Mouse (Mus musculus) ES-E14 (cell line): Measurements from ENCODE around the gene Retn. TPM values are rescaled to one million over a fixed set of nuclear protein-coding genes. Genes with fewer than 3 reads are reported as not detected.

Experiments used
- DNase-seq: peaks from one replicate; pipeline ENCODE4 v3.0.0-alpha.2; 2013; ENCODE audit warnings: low read depth, low spot score
- H3K27ac ChIP-seq: 2 replicates; pipeline ENCODE4 v1.5.1; 2012; ENCODE audit warnings: low read depth, mild to moderate bottlenecking, low read length, moderate library complexity, mixed read lengths; ENCODE audit not compliant: poor library complexity, insufficient read depth, severe bottlenecking
- H3K36me3 ChIP-seq: 2 replicates; pipeline ENCODE4 v1.6.1; 2012; ENCODE audit warnings: mild to moderate bottlenecking, low read length, moderate library complexity, mixed read lengths; ENCODE audit not compliant: control insufficient read depth, poor library complexity, insufficient read depth, severe bottlenecking
- H3K4me1 ChIP-seq, 2 experiments: fragments of 150-350 bp in 1 of 2; sonication (generic) in 1 of 2; 2 replicates each; pipeline ENCODE4 v1.6.1; 2012; ENCODE audit warnings: low read length in 2 of 2, mild to moderate bottlenecking in 1 of 2, mixed read lengths in 1 of 2; ENCODE audit not compliant: control insufficient read depth in 2 of 2, insufficient read depth in 2 of 2, poor library complexity in 1 of 2
- H3K4me3 ChIP-seq, 2 experiments: fragments of 150-350 bp in 1 of 2; sonication (generic) in 1 of 2; 2 replicates each; pipeline ENCODE4 v1.5.1; 2012; ENCODE audit warnings: low read length in 2 of 2, low read depth in 1 of 2, mild to moderate bottlenecking in 1 of 2, mixed read lengths in 1 of 2; ENCODE audit not compliant: insufficient read depth in 1 of 2, poor library complexity in 1 of 2, severe bottlenecking in 1 of 2
- H3K9ac ChIP-seq: 2 replicates; pipeline ENCODE4 v1.6.1; 2012; ENCODE audit warnings: low read depth, mild to moderate bottlenecking, low read length, mixed read lengths; ENCODE audit not compliant: poor library complexity, insufficient read depth, severe bottlenecking
- H3K9me3 ChIP-seq: fragments of 150-350 bp; sonication (generic); 2 replicates; pipeline ENCODE4 v1.6.1; 2012; ENCODE audit warnings: low read depth, mild to moderate bottlenecking, low read length; ENCODE audit not compliant: control insufficient read depth, insufficient read depth
- CHD2 ChIP-seq: IDR thresholded peaks from 2 replicates; pipeline ENCODE4 v1.6.1; 2014; ENCODE audit warnings: mild to moderate bottlenecking, low read depth, low read length, inconsistent platforms
- HCFC1 ChIP-seq: IDR thresholded peaks from 2 replicates; pipeline ENCODE4 v1.6.1; 2012; ENCODE audit warnings: low read length, inconsistent platforms, borderline replicate concordance; ENCODE audit not compliant: insufficient read depth
- MAFK ChIP-seq: IDR thresholded peaks from 2 replicates; pipeline ENCODE4 v1.6.1; 2014; ENCODE audit warnings: mild to moderate bottlenecking, low read depth, low read length, inconsistent platforms; ENCODE audit not compliant: insufficient read depth
- ZC3H11A ChIP-seq: IDR thresholded peaks from 2 replicates; pipeline ENCODE4 v1.6.1; 2012; ENCODE audit warnings: low read depth, mild to moderate bottlenecking, inconsistent platforms, low read length, borderline replicate concordance
- ZNF384 ChIP-seq: IDR thresholded peaks from 2 replicates; pipeline ENCODE4 v1.6.1; 2012; ENCODE audit warnings: low read depth, low read length, inconsistent platforms
- in situ Hi-C, 2 experiments: fragments of 600-800 bp; cut with MboI; formaldehyde crosslinking; loops; one replicate each; pipeline ENCODE4 v1.15.1; 2025; ENCODE audit warnings: low sequenced_read_pairs in 2 of 2, inconsistent platforms in 1 of 2; ENCODE audit not compliant: unreplicated experiment in 2 of 2
- total RNA-seq: library from RNA; depleted of rRNA; stranded (reverse); fragments of 300-350 nt; gene quantifications from 2 replicates; pipeline ENCODE4 v1.2.3, GENCODE M21; 2012

Retn gene
- total RNA-seq, 1 experiment, result 0.45 TPM

- no peaks in the 10 kb centered on the region for H3K9me3 ChIP-seq
- H3K4me1 ChIP-seq, result no peaks in the 10 kb centered on the region
- H3K9ac ChIP-seq, result no peak overlapping the region
- H3K36me3 ChIP-seq, result no peaks in the 10 kb centered on the region
- H3K27ac ChIP-seq, result no peak overlapping the region
- in situ Hi-C loops, result no loop called here
- H3K4me3 ChIP-seq, result no peak overlapping the region
- no peak for TF ChIP-seq HCFC1
- no peak for TF ChIP-seq MAFK
- TF ChIP-seq ZNF384, result no peak
- no peak for TF ChIP-seq CHD2
- TF ChIP-seq ZC3H11A, result no peak
- DNase-seq, result no peak
Measured at GRCm38 (mm10) chr8:3628014-3628413, 27.6 kb upstream of the Retn start.

GRCm38 (mm10) chr8:3630647-3631477, 24.7 kb upstream of the Retn start, which contains the start of gene Stxbp2:
Stxbp2 (plus strand) TSS chr8:3630955.
- H3K27ac ChIP-seq, result no peak within 1 kb of the TSS
- TF ChIP-seq HCFC1, result no peak
- TF ChIP-seq ZC3H11A, result peak; percentile 6; the same call in 1 of the 2 replicates
- no peak for TF ChIP-seq CHD2
- H3K36me3 ChIP-seq, result peaks cover 17% of the 10 kb centered on the region; the same call in 1 of the 2 replicates
- in situ Hi-C loops, result no loop called here
- H3K9ac ChIP-seq, result peak within 1 kb of the TSS; percentile 74
- H3K9me3 ChIP-seq, result no peaks in the 10 kb centered on the region
- H3K4me1 ChIP-seq, result no peaks in the 10 kb centered on the region
- H3K4me3 ChIP-seq, result peak within 1 kb of the TSS; percentile 75 to 99
- peak; percentile 67 for DNase-seq

GRCm38 (mm10) chr8:3631478-3631875, 24.1 kb upstream of the Retn start:
- Histone ChIP-seq H3K4me3 (peak overlapping the region; percentile 75 to 99), H3K4me1 (no peaks in the 10 kb centered on the region), H3K9ac (peak overlapping the region; percentile 74), H3K36me3 (peaks cover 22% of the 10 kb centered on the region; the same call in 1 of the 2 replicates), H3K27ac (no peak overlapping the region), H3K9me3 (no peaks in the 10 kb centered on the region)
- in situ Hi-C loops, result no loop called here
- TF ChIP-seq HCFC1 (no peak), ZNF384 (no peak), MAFK (no peak), CHD2 (no peak), ZC3H11A (no peak)
- DNase-seq, result no peak

- Histone ChIP-seq H3K4me1 (peaks cover 0 to 13% of the 10 kb centered on the region in 2 experiments; a peak in 3 of 4 replicates), H3K9me3 (no peaks in the 10 kb centered on the region), H3K27ac (no peak overlapping the region), H3K9ac (peak overlapping the region; percentile 61; the same call in 1 of the 2 replicates), H3K36me3 (peaks cover 8% of the 10 kb centered on the region; the same call in 1 of the 2 replicates), H3K4me3 (peak overlapping the region; percentile 44 to 55)
- TF ChIP-seq CHD2 (no peak), MAFK (peak; percentile 39; the same call in 1 of the 2 replicates)
- no peak for DNase-seq
- in situ Hi-C loops, result no loop called here
Measured at GRCm38 (mm10) chr8:3645804-3646203, 9.8 kb upstream of the Retn start.
